Mouse (Mus musculus) erythroblast, embryonic 14.5 days (primary cell): ENCODE results near the gene Cyp2c55.

Experiments used
- GATA1 ChIP-seq: IDR thresholded peaks from 2 replicates; pipeline ENCODE4 v1.6.1; 2012; ENCODE audit warnings: low read length, inconsistent platforms, mixed read lengths
- TAL1 ChIP-seq: IDR thresholded peaks from 3 replicates; pipeline ENCODE4 v1.6.1; 2012; ENCODE audit warnings: low read length, inconsistent platforms, mixed read lengths

DNA sequence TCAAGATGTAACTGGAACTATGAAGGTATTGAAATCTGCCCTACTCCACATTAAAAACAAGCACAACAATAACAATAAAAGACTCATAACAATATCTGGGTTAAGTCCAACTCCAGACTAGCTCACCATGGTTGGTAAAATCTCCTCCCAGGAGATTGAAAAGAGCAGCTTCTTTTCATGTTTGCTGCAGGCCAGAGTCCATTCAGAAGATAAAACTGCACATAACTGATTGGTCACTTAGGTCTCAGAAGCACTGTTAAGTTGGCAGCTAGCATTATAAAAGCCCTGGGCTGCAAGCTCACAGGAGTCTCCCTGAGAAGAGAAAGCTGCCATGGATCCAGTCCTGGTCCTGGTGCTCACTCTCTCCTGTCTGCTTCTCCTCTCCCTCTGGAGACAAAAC, at the start of gene Cyp2c55:
- TF ChIP-seq TAL1, result no peak
- TF ChIP-seq GATA1, result no peak
